Mouse (Mus musculus) CH12.LX (cell line): ENCODE measurements around the gene Gna12.

Experiments
- CTCF ChIP-seq, 2 experiments: IDR thresholded peaks in 1 of 2; conservative IDR thresholded peaks in 1 of 2; 2 replicates each; pipeline ENCODE4 v1.5.1; 2011 to 2012; ENCODE audit warnings: low read depth in 2 of 2, low read length in 2 of 2, improper control_type of control experiment in 1 of 2, inconsistent platforms in 1 of 2, mild to moderate bottlenecking in 1 of 2, moderate library complexity in 1 of 2
- ETS1 ChIP-seq: conservative IDR thresholded peaks from 2 replicates; pipeline ENCODE4 v1.6.1; 2012; ENCODE audit warnings: low read depth, mild to moderate bottlenecking, inconsistent platforms, low read length, improper control_type of control experiment, moderate library complexity
- MAFK ChIP-seq: IDR thresholded peaks from 2 replicates; pipeline ENCODE4 v1.6.1; 2011; ENCODE audit warnings: low read length, improper control_type of control experiment; ENCODE audit not compliant: insufficient replicate concordance
- MYC ChIP-seq: IDR thresholded peaks from 2 replicates; pipeline ENCODE4 v1.6.1; 2011; ENCODE audit warnings: low read depth, mild to moderate bottlenecking, improper control_type of control experiment, low read length
- POLR2A ChIP-seq: IDR thresholded peaks from 2 replicates; pipeline ENCODE4 v1.6.1; 2011; ENCODE audit warnings: low read depth, mild to moderate bottlenecking, improper control_type of control experiment, low read length
- USF1 ChIP-seq: IDR thresholded peaks from 2 replicates; pipeline ENCODE4 v1.6.1; 2014; ENCODE audit warnings: low read depth, mild to moderate bottlenecking, inconsistent platforms, low read length, improper control_type of control experiment
- ZMIZ1 ChIP-seq: IDR thresholded peaks from 2 replicates; pipeline ENCODE4 v1.6.1; 2012; ENCODE audit warnings: low read depth, mild to moderate bottlenecking, inconsistent platforms, low read length, improper control_type of control experiment
- ZNF384 ChIP-seq: IDR thresholded peaks from 2 replicates; pipeline ENCODE4 v1.6.1; 2012; ENCODE audit warnings: low read depth, low read length, improper control_type of control experiment, inconsistent platforms

- TF ChIP-seq POLR2A: no peak
- no peak for TF ChIP-seq ZNF384
- TF ChIP-seq USF1: no peak
- TF ChIP-seq CTCF (conservative IDR thresholded peaks at IDR 0.05 in 1 of 2, IDR thresholded peaks at IDR 0.05 in 1 of 2; ENCODE audit: low read depth in 2 of 2, low read length in 2 of 2): no peak
- TF ChIP-seq MYC: no peak
- TF ChIP-seq ETS1: no peak
- TF ChIP-seq MAFK: no peak
- no peak for TF ChIP-seq ZMIZ1
Observed at GRCm38 (mm10) chr5:140723822-140724221, 106.4 kb downstream of the Gna12 start, which contains the start of gene Amz1.
